Mouse (Mus musculus) G1E (cell line): Measurements from ENCODE around the gene Map3k3. TPM values are rescaled to one million over a fixed set of nuclear protein-coding genes. Genes with fewer than 3 reads are reported as not detected.
"Not testable (repeated sequence)": the region's sequence is repeated elsewhere in the genome, so short reads cannot be mapped to it uniquely, and the experiment has no call there.

Experiments used
- ATAC-seq: 2 replicates; pipeline ENCODE4 v1.8.0; 2016; ENCODE audit warnings: mild to moderate bottlenecking; ENCODE audit not compliant: insufficient number of reproducible peaks, poor library complexity, low FRiP score, severe bottlenecking; ENCODE audit errors: extremely low read depth
- DNase-seq: peaks from one replicate; pipeline ENCODE4 v3.0.0; 2012; ENCODE audit warnings: low spot score
- H3K27me3 ChIP-seq: 2 replicates; pipeline ENCODE4 v1.6.1; 2012; ENCODE audit warnings: mild to moderate bottlenecking, low read length, inconsistent platforms; ENCODE audit not compliant: insufficient read depth
- H3K36me3 ChIP-seq: replicated peaks from 2 replicates; pipeline ENCODE3; 2012; ENCODE audit warnings: mild to moderate bottlenecking, inconsistent platforms
- H3K4me1 ChIP-seq: 2 replicates; pipeline ENCODE4 v1.6.1; 2012; ENCODE audit warnings: low read depth, low read length, inconsistent platforms, mixed read lengths; ENCODE audit not compliant: insufficient read depth
- H3K4me3 ChIP-seq: 2 replicates; pipeline ENCODE4 v1.5.1; 2012; ENCODE audit warnings: low read depth, mild to moderate bottlenecking, inconsistent platforms, low read length, moderate library complexity, mixed read lengths
- H3K9me3 ChIP-seq: replicated peaks from 2 replicates; pipeline ENCODE4 v1.6.1; 2012; ENCODE audit warnings: inconsistent platforms
- CTCF ChIP-seq: IDR thresholded peaks from 2 replicates; pipeline ENCODE4 v1.5.1; 2012; ENCODE audit warnings: low read depth, low read length, inconsistent platforms, mixed read lengths
- GATA1 ChIP-seq: IDR thresholded peaks from 2 replicates; pipeline ENCODE4 v1.6.1; 2012; ENCODE audit warnings: borderline replicate concordance, low read length, inconsistent platforms, mixed read lengths
- GATA2 ChIP-seq: IDR thresholded peaks from 2 replicates; pipeline ENCODE4 v1.6.1; 2012; ENCODE audit warnings: low read depth, low read length, inconsistent platforms, borderline replicate concordance
- POLR2AphosphoS5 ChIP-seq: IDR thresholded peaks from 2 replicates; pipeline ENCODE4 v1.6.1; 2012; ENCODE audit warnings: low read depth, low read length, inconsistent platforms; ENCODE audit not compliant: insufficient replicate concordance
- TAL1 ChIP-seq: conservative IDR thresholded peaks from 2 replicates; pipeline ENCODE4 v1.6.1; 2012; ENCODE audit warnings: low read depth, low read length, inconsistent platforms, mixed read lengths
- polyA plus RNA-seq: library from polyadenylated mRNA; stranded (reverse); fragments of >175 nt; gene quantifications from 2 replicates; pipeline ENCODE4 v1.2.3, GENCODE M21; 2012
- total RNA-seq, 2 experiments: library from RNA; stranded (forward) in 1 of 2; stranded (reverse) in 1 of 2; fragments of 200-1000 nt in 1 of 2; fragments of >200 nt in 1 of 2; fragmentation: Nextera tagmentation in 1 of 2; gene quantifications; 2 replicates each; pipeline ENCODE4 v1.2.3; 2014 to 2017

Map3k3 gene
- total and polyA plus RNA-seq, 3 experiments: 4.5 to 30.0 (median 29.5) TPM

DNA sequence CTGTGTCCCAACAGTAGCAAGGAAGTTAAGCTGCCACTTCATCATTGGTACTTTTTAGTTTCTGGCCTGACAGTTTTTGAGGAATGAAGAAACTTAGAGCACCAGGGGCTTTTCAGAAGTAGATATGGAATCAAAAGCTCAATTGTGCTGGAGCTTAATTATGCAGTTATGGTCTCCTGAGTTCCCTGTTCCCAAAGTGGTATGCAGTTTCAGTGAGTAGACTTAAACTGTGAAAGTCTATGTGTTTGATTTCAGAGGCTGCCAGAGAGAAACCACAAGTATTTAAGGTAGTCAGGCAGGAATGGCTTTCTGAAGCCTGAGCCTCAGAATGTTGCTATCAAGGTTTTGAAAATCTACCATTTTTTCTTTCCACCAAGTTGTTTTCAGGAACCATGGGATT is 27.3 kb downstream of the Map3k3 start:
- TF ChIP-seq CTCF (no peak), POLR2AphosphoS5 (no peak), TAL1 (no peak), GATA2 (no peak)
- Histone ChIP-seq H3K4me3 (no peak overlapping the region), H3K36me3 (peaks cover 31% of the 10 kb centered on the region), H3K4me1 (no peaks in the 10 kb centered on the region; the same call in 1 of the 2 replicates), H3K27me3 (no peaks in the 10 kb centered on the region), H3K9me3 (no peaks in the 10 kb centered on the region)
- no peak for DNase-seq
- no peak for ATAC-seq

DNA sequence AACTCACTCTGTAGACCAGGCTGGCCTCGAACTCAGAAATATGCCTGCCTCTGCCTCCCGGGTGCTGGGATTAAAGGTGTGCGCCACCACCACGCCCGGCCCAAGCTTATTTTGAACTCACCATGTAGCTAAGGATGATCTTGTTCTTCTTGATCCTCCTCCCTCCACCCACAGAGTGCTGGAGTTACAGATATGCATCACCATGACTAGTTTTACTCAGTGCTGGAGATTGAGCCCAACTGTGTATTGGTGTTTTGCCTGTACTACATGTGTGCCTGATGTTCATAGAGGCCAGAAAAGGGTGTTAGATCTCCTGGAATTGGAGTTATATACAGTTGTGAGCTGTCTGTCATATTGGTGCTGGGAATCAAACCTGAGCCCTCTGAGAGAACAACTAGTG is 37.8 kb downstream of the Map3k3 start:
- peaks cover 61% of the 10 kb centered on the region for H3K36me3 ChIP-seq
- H3K4me3 ChIP-seq: no peak overlapping the region
- no peaks in the 10 kb centered on the region for H3K9me3 ChIP-seq
- no peak for TF ChIP-seq CTCF
- TF ChIP-seq TAL1: no peak
- TF ChIP-seq GATA1: no peak
- no peak for TF ChIP-seq POLR2AphosphoS5
- TF ChIP-seq GATA2: no peak
- H3K4me1 ChIP-seq: peaks cover 26% of the 10 kb centered on the region
- no peaks in the 10 kb centered on the region for H3K27me3 ChIP-seq
- no peak for DNase-seq
- ATAC-seq: no peak

DNA sequence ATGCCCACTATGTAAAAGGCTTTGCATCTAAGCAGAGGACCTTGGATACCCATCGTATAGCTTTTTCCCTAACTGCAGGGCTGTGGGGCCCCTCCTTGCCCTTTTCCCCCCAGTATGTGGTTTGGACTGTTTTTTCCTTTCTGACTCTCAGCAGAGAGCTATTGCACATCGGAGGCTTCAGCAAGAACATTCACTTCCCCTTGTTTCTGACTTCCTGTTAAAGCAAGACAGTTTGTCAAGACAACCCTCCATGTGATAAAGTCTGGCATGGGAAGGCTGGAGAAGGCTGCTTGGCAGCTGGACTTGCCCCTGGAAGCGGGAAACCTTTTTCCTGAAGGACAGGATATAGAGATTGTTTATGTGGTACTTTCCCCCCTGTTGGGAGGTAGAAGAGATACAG is 38.3 kb downstream of the Map3k3 start:
- ATAC-seq (no peak), DNase-seq (no peak)
- H3K27me3 ChIP-seq: no peaks in the 10 kb centered on the region

GRCm38 (mm10) chr11:106124784-106125183 is 40.4 kb downstream of the Map3k3 start:
- Histone ChIP-seq H3K9me3 (no peaks in the 10 kb centered on the region), H3K36me3 (peaks cover 44% of the 10 kb centered on the region), H3K4me3 (no peak overlapping the region), H3K4me1 (peaks cover 38% of the 10 kb centered on the region), H3K27me3 (no peaks in the 10 kb centered on the region)
- no peak for TF ChIP-seq GATA1
- no peak for TF ChIP-seq POLR2AphosphoS5
- no peak for TF ChIP-seq CTCF
- TF ChIP-seq GATA2: no peak
- TF ChIP-seq TAL1: no peak
- no peak for ATAC-seq
- DNase-seq: no peak

More for the DNA sequence above, 38.3 kb downstream of the Map3k3 start:
- TF ChIP-seq GATA2 (no peak), GATA1 (no peak), TAL1 (no peak), CTCF (no peak), POLR2AphosphoS5 (no peak)
- peaks cover 26% of the 10 kb centered on the region for H3K4me1 ChIP-seq
- peaks cover 56% of the 10 kb centered on the region for H3K36me3 ChIP-seq
- H3K9me3 ChIP-seq: no peaks in the 10 kb centered on the region
- H3K4me3 ChIP-seq: no peak overlapping the region

GRCm38 (mm10) chr11:106125827-106126226 is 41.4 kb downstream of the Map3k3 start:
- H3K4me1 ChIP-seq: peaks cover 49% of the 10 kb centered on the region
- no peak overlapping the region for H3K4me3 ChIP-seq
- no peaks in the 10 kb centered on the region for H3K27me3 ChIP-seq
- H3K36me3 ChIP-seq: peaks cover 48% of the 10 kb centered on the region
- DNase-seq (no peak), ATAC-seq (no peak)
- H3K9me3 ChIP-seq: no peaks in the 10 kb centered on the region
- TF ChIP-seq POLR2AphosphoS5: no peak
- TF ChIP-seq GATA2: no peak
- no peak for TF ChIP-seq TAL1
- TF ChIP-seq GATA1: no peak
- TF ChIP-seq CTCF: no peak

DNA sequence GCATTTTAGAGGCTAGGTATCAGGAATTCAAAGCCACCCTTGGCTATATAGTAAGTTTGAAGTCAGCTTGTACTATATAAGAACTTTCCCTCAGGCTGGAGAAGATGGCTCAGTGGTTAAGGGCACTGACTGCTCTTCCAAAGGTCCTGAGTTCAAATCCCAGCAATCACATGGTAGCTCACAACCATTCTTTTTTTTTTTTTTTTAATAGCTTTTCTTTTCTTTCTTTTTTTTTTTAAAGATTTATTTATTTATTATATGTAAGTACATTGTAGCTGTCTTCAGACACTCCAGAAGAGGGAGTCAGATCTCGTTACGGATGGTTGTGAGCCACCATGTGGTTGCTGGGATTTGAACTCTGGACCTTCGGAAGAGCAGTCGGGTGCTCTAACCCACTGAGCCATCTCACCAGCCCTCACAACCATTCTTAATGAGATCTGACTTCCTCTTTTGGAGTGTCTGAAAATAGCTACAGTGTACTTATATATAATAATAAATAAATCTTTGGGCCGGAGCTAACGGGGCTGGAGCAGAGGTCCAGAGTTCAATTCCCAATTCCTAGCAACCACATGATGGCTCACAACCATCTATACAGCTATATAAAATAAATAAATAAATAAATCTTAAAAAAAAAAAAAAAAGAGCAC is 42.4 kb downstream of the Map3k3 start:
- Histone ChIP-seq H3K4me1 (peaks cover 44% of the 10 kb centered on the region), H3K36me3 (peaks cover 43% of the 10 kb centered on the region)
- H3K9me3 ChIP-seq, H3K4me3 ChIP-seq, H3K27me3 ChIP-seq, ATAC-seq, DNase-seq: not testable (repeated sequence)

- Histone ChIP-seq H3K4me1 (peaks cover 30% of the 10 kb centered on the region), H3K9me3 (no peaks in the 10 kb centered on the region), H3K36me3 (peaks cover 32% of the 10 kb centered on the region), H3K4me3 (no peak overlapping the region), H3K27me3 (no peaks in the 10 kb centered on the region)
- peak; percentile 90 for ATAC-seq
- no peak for TF ChIP-seq GATA2
- no peak for TF ChIP-seq CTCF
- TF ChIP-seq POLR2AphosphoS5: no peak
- peak; percentile 83 for TF ChIP-seq TAL1
- TF ChIP-seq GATA1: no peak
- peak; percentile 35 for DNase-seq
Observed at GRCm38 (mm10) chr11:106129477-106129876, 45.1 kb downstream of the Map3k3 start.
